Mouse (Mus musculus): ENCODE measurements around the gene Ttf1. TPM values are rescaled to one million over a fixed set of nuclear protein-coding genes. Genes with fewer than 3 reads are reported as not detected.
A peak's percentile ranks its signal among the peaks of the same experiment; 100 is the strongest.
"Not testable (repeated sequence)": the region's sequence is repeated elsewhere in the genome, so short reads cannot be mapped to it uniquely, and the experiment has no call there.

Ttf1 gene
- total RNA-seq, 2 experiments from 2014 or later: 10.5 to 12.0 TPM

- DNase-seq (ENCODE audit: low spot score in 2 of 2): no peak
Observed at GRCm38 (mm10) chr2:29054545-29054935, 5.5 kb upstream of the Ttf1 start.

GRCm38 (mm10) chr2:29054991-29055390 is 5.1 kb upstream of the Ttf1 start, which contains the start of gene Cfap77:
Cfap77 (minus strand) TSS chr2:29055066.
- DNase-seq (ENCODE audit: low spot score in 2 of 2): peak; percentile 41 to 49

GRCm38 (mm10) chr2:29065796-29066195 is 5.7 kb downstream of the Ttf1 start:
- no peak for DNase-seq (ENCODE audit: low spot score in 2 of 2)

- DNase-seq (ENCODE audit: low spot score in 2 of 2): peak in 1 of 2 experiments; percentile 20
Observed at GRCm38 (mm10) chr2:29066410-29066809, 6.3 kb downstream of the Ttf1 start.

GRCm38 (mm10) chr2:29074676-29075075 is 14.6 kb downstream of the Ttf1 start:
- DNase-seq (ENCODE audit: low spot score in 2 of 2): no peak

- no peak for DNase-seq (ENCODE audit: low spot score in 2 of 2)
Observed at GRCm38 (mm10) chr2:29075331-29076070, 15.4 kb downstream of the Ttf1 start.

- DNase-seq (ENCODE audit: low spot score in 2 of 2): no peak
Observed at GRCm38 (mm10) chr2:29076226-29076625, 16.2 kb downstream of the Ttf1 start.

- no peak for DNase-seq (ENCODE audit: low spot score in 2 of 2)
Observed at GRCm38 (mm10) chr2:29081965-29082364, 21.9 kb downstream of the Ttf1 start.

- no peak for DNase-seq (ENCODE audit: low spot score in 2 of 2)
Observed at GRCm38 (mm10) chr2:29086026-29086425, 26.0 kb downstream of the Ttf1 start.

- not testable (repeated sequence) for DNase-seq (ENCODE audit: low spot score in 2 of 2)
Observed at GRCm38 (mm10) chr2:29089276-29089675, 29.2 kb downstream of the Ttf1 start.

- DNase-seq (ENCODE audit: low spot score in 2 of 2): no peak
Observed at GRCm38 (mm10) chr2:29095674-29096073, 35.6 kb downstream of the Ttf1 start.

GRCm38 (mm10) chr2:29096751-29097150 is 36.7 kb downstream of the Ttf1 start:
- no peak for DNase-seq (ENCODE audit: low spot score in 2 of 2)

GRCm38 (mm10) chr2:29097465-29097864 is 37.4 kb downstream of the Ttf1 start:
- DNase-seq (ENCODE audit: low spot score in 2 of 2): no peak

- not testable (repeated sequence) for DNase-seq (ENCODE audit: low spot score in 2 of 2)
Observed at GRCm38 (mm10) chr2:29097955-29098354, 37.9 kb downstream of the Ttf1 start.

- no peak for DNase-seq (ENCODE audit: low spot score in 2 of 2)
Observed at GRCm38 (mm10) chr2:29098786-29099185, 38.7 kb downstream of the Ttf1 start.

GRCm38 (mm10) chr2:29099646-29100045 is 39.6 kb downstream of the Ttf1 start:
- no peak for DNase-seq (ENCODE audit: low spot score in 2 of 2)

GRCm38 (mm10) chr2:29100822-29101534 is 40.9 kb downstream of the Ttf1 start:
- DNase-seq (ENCODE audit: low spot score in 2 of 2): no peak

GRCm38 (mm10) chr2:29102416-29103377 is 42.6 kb downstream of the Ttf1 start:
- not testable (repeated sequence) for DNase-seq (ENCODE audit: low spot score in 2 of 2)

- DNase-seq (ENCODE audit: low spot score in 2 of 2): no peak
Observed at GRCm38 (mm10) chr2:29120969-29121368, 60.9 kb downstream of the Ttf1 start.

GRCm38 (mm10) chr2:29122446-29122845 is 62.4 kb downstream of the Ttf1 start:
- no peak for DNase-seq (ENCODE audit: low spot score in 2 of 2)

GRCm38 (mm10) chr2:29123907-29124569 is 64.0 kb downstream of the Ttf1 start, which contains the start of gene Setx:
Setx (plus strand) TSS chr2:29124181.
- DNase-seq (ENCODE audit: low spot score in 2 of 2): no peak
